Mouse (Mus musculus): ENCODE results near the gene Olfr1167.
"Not testable (repeated sequence)": the region's sequence is repeated elsewhere in the genome, so short reads cannot be mapped to it uniquely, and the experiment has no call there.

The Olfr1167 gene

DNA sequence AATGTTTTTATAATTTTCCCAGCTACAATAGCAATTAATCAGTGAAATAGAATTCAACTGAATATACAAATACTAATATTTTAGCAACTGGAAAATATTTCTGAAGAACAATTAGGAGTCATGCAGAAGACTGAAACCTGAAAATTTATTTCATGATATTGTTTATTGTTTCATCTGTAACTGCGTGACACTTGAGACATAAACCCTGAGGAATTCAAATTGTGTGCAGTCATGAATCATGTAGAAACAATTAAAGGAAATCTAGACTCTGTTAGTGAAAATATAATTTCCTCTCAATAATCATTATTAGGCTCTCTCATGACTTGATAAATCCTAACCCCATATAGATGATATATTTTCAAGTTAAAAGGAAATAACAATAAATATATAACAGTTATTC lies at the start of gene Olfr1167:
TSS of gene Olfr1167 (minus strand) at position 101 of the 400 bp plus-strand sequence.
- not testable (repeated sequence) for DNase-seq (ENCODE audit: low read depth, low spot score)

DNA sequence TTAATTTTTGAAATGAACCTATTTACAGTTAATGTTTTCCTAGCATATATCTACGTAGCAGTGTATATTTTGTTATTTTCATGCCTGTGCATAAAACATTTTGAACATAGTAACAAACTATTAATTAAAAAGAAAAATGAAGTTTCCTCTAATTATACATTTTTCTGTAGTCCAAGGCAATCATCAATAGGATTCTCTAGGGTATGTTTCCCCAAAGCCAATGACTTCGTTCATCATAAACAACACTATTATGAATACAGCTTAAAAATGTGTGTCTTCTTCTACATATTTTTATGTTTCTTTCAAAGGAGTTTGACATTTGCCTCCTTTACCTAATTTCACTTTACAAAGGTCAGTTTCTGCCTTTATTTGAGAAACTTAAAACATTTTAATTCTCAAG lies 26.6 kb upstream of the Olfr1167 start, which contains the start of gene Olfr1168:
TSS of gene Olfr1168 (plus strand) at position 301 of the 400 bp plus-strand sequence.
- no peak for DNase-seq (ENCODE audit: low read depth, low spot score)

DNA sequence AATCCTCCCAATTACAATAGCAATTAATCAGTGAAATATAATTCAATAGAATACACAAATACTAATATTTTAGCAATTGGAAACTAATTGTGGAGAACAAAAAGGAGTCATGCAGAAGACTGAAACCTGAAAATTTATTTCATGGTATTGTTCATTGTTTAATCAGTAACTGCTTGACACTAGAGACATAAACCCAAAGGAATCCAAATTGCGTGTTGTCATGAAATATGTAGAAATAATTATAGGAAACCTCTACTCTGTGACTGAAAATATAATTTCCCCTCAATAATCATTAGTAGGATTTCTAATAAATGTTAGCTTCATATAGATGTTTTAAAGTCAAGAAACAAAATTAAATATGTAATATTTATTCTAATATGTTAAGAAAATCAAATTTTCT lies 26.8 kb downstream of the Olfr1167 start, which contains the start of gene Olfr1166:
TSS of gene Olfr1166 (minus strand) at position 101 of the 400 bp plus-strand sequence.
- DNase-seq (ENCODE audit: low read depth, low spot score), result no peak

All from R1 (cell line).